Mouse (Mus musculus): ENCODE results near the gene E030018B13Rik. TPM values are rescaled to one million over a fixed set of nuclear protein-coding genes. Genes with fewer than 3 reads are reported as not detected.

E030018B13Rik gene
- polyA plus RNA-seq, 2 experiments, result not detected

GRCm38 (mm10) chr7:63937236-63938065 is 20.8 kb downstream of the E030018B13Rik start:
- H3K9ac ChIP-seq (replicated peaks), result peak overlapping the region; percentile 72
- DNase-seq (ENCODE audit: low read depth in 3 of 3, low spot score in 3 of 3), result peak; percentile 66 to 74 (median 71)
- under 1% methylated on average over 60 of the region's 88 CpGs for WGBS (ENCODE audit: insufficient replicate concordance)
- peak overlapping the region; percentile 91 for H3K27ac ChIP-seq
- H3K4me2 ChIP-seq (ENCODE audit: low read depth), result peak overlapping the region; percentile 97
- TF ChIP-seq CTCF (IDR thresholded peaks at IDR 0.05; ENCODE audit: low read depth), result peak; percentile 1; the same call in 1 of the 2 replicates
- TF ChIP-seq EP300 (IDR thresholded peaks at IDR 0.05; ENCODE audit: low read depth), result no peak
- peak overlapping the region; percentile 75 to 89 for H3K4me3 ChIP-seq (ENCODE audit: insufficient read depth in 1 of 2, low read depth in 2 of 2, low read length in 2 of 2)
- no peaks in the 10 kb centered on the region for H3K36me3 ChIP-seq (replicated peaks; ENCODE audit: control insufficient read depth, insufficient read depth, low read depth)
- ATAC-seq (ENCODE audit: insufficient read depth), result peak; percentile 11
- no peaks in the 10 kb centered on the region for H3K27me3 ChIP-seq (ENCODE audit: control insufficient read depth, insufficient read depth, low read length)
- H3K4me1 ChIP-seq (replicated peaks; ENCODE audit: control insufficient read depth in 2 of 2, insufficient read depth in 2 of 2, low read length in 1 of 2), result peaks cover 53 to 58% of the 10 kb centered on the region in 2 experiments
- H3K9me3 ChIP-seq (ENCODE audit: control insufficient read depth, low read length), result no peaks in the 10 kb centered on the region

- H3K4me2 ChIP-seq (ENCODE audit: low read depth), result peak overlapping the region; percentile 97
- no peaks in the 10 kb centered on the region for H3K27me3 ChIP-seq (ENCODE audit: control insufficient read depth, insufficient read depth, low read length)
- H3K9ac ChIP-seq (replicated peaks), result peak overlapping the region; percentile 72
- peaks cover 44 to 50% of the 10 kb centered on the region in 2 experiments for H3K4me1 ChIP-seq (replicated peaks; ENCODE audit: control insufficient read depth in 2 of 2, insufficient read depth in 2 of 2, low read length in 1 of 2)
- DNase-seq (ENCODE audit: low read depth in 3 of 3, low spot score in 3 of 3) (peak in 1 of 3 experiments; percentile 49), ATAC-seq (ENCODE audit: insufficient read depth) (peak; percentile 51)
- H3K9me3 ChIP-seq (ENCODE audit: control insufficient read depth, low read length), result no peaks in the 10 kb centered on the region
- peak overlapping the region; percentile 75 to 89 for H3K4me3 ChIP-seq (ENCODE audit: insufficient read depth in 1 of 2, low read depth in 2 of 2, low read length in 2 of 2)
- under 1% methylated on average over 110 of the region's 121 CpGs for WGBS (ENCODE audit: insufficient replicate concordance)
- TF ChIP-seq CTCF (IDR thresholded peaks at IDR 0.05; ENCODE audit: low read depth) (no peak), EP300 (IDR thresholded peaks at IDR 0.05; ENCODE audit: low read depth) (no peak)
- peak overlapping the region; percentile 76 for H3K27ac ChIP-seq
- no peaks in the 10 kb centered on the region for H3K36me3 ChIP-seq (replicated peaks; ENCODE audit: control insufficient read depth, insufficient read depth, low read depth)
Observed at GRCm38 (mm10) chr7:63938066-63938913, 21.6 kb downstream of the E030018B13Rik start.

- ATAC-seq (ENCODE audit: insufficient read depth) (peak; percentile 83), DNase-seq (ENCODE audit: low read depth in 3 of 3, low spot score in 3 of 3) (peak; percentile 98 to 99 (median 99))
- WGBS (ENCODE audit: insufficient replicate concordance), result 0% methylated on average over 50 of the region's 50 CpGs
- Histone ChIP-seq H3K9ac (replicated peaks) (peak within 1 kb of the TSS; percentile 73), H3K4me1 (replicated peaks; ENCODE audit: control insufficient read depth in 2 of 2, insufficient read depth in 2 of 2, low read length in 1 of 2) (peaks cover 38 to 43% of the 10 kb centered on the region in 2 experiments), H3K27ac (peak within 1 kb of the TSS; percentile 81), H3K27me3 (ENCODE audit: control insufficient read depth, insufficient read depth, low read length) (no peaks in the 10 kb centered on the region), H3K4me3 (ENCODE audit: insufficient read depth in 1 of 2, low read depth in 2 of 2, low read length in 2 of 2) (peak within 1 kb of the TSS; percentile 75 to 89), H3K9me3 (ENCODE audit: control insufficient read depth, low read length) (no peaks in the 10 kb centered on the region), H3K36me3 (replicated peaks; ENCODE audit: control insufficient read depth, insufficient read depth, low read depth) (no peaks in the 10 kb centered on the region), H3K4me2 (ENCODE audit: low read depth) (peak within 1 kb of the TSS; percentile 97)
- TF ChIP-seq CTCF (IDR thresholded peaks at IDR 0.05; ENCODE audit: low read depth) (no peak), EP300 (IDR thresholded peaks at IDR 0.05; ENCODE audit: low read depth) (0 out of 2 replicates have a peak, but pooled peaks have one; percentile 39)
Observed at GRCm38 (mm10) chr7:63938914-63939396, 22.3 kb downstream of the E030018B13Rik start, which contains the start of gene Klf13. Gene Klf13 (minus strand): TSS chr7:63938915.

GRCm38 (mm10) chr7:63939397-63939951 is 22.8 kb downstream of the E030018B13Rik start:
- TF ChIP-seq EP300 (IDR thresholded peaks at IDR 0.05; ENCODE audit: low read depth) (peak; percentile 46; the same call in 1 of the 2 replicates), CTCF (IDR thresholded peaks at IDR 0.05; ENCODE audit: low read depth) (peak; percentile 61)
- peak overlapping the region; percentile 63 to 89 for H3K4me3 ChIP-seq (ENCODE audit: insufficient read depth in 1 of 2, low read depth in 2 of 2, low read length in 2 of 2)
- H3K4me2 ChIP-seq (ENCODE audit: low read depth), result peak overlapping the region; percentile 97
- H3K27ac ChIP-seq, result peak overlapping the region; percentile 81
- H3K36me3 ChIP-seq (replicated peaks; ENCODE audit: control insufficient read depth, insufficient read depth, low read depth), result no peaks in the 10 kb centered on the region
- H3K9me3 ChIP-seq (ENCODE audit: control insufficient read depth, low read length), result no peaks in the 10 kb centered on the region
- H3K4me1 ChIP-seq (replicated peaks; ENCODE audit: control insufficient read depth in 2 of 2, insufficient read depth in 2 of 2, low read length in 1 of 2), result peaks cover 33 to 38% of the 10 kb centered on the region in 2 experiments
- H3K9ac ChIP-seq (replicated peaks), result peak overlapping the region; percentile 73
- 0% methylated on average over 39 of the region's 39 CpGs for WGBS (ENCODE audit: insufficient replicate concordance)
- ATAC-seq (ENCODE audit: insufficient read depth), result peak; percentile 60
- no peaks in the 10 kb centered on the region for H3K27me3 ChIP-seq (ENCODE audit: control insufficient read depth, insufficient read depth, low read length)
- DNase-seq (ENCODE audit: low read depth in 3 of 3, low spot score in 3 of 3), result peak in 2 of 3 experiments; percentile 57 to 64

Data from liver, embryonic 14.5 days (tissue).